Mouse (Mus musculus) lung, adult 2 months (tissue): ENCODE data around the gene Tmem60.

ENCODE experiments used
- CTCF ChIP-seq: fragments of 200-500 bp; IDR thresholded peaks from 2 replicates; pipeline ENCODE4 v1.5.1; 2011; ENCODE audit warnings: mild to moderate bottlenecking, low read length, control low read depth; ENCODE audit not compliant: insufficient read depth
- POLR2A ChIP-seq: fragments of 200-500 bp; IDR thresholded peaks from 2 replicates; pipeline ENCODE4 v1.6.1; 2011; ENCODE audit warnings: low read depth, mild to moderate bottlenecking, control low read depth, low read length, borderline replicate concordance; ENCODE audit errors: extremely low read depth

DNA sequence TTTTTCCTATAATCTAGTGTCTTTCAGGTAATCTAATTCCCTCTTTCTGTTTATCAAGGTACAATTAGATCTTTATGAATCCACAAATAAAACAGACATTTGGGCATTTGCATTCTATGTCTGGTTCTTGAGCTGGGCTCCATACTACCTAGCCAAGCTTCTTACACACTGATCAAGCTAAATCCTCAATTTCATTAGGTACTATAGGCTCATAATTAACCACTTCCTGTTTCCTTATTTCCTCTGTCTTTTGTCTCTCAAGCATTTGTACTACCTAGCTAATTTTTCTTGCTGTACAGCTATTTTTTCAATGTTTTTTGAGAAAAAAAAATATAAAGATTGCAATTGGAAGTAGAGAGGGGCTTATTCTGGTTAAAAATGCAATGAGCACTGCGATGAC lies 44.9 kb upstream of the Tmem60 start:
- TF ChIP-seq CTCF (no peak), POLR2A (no peak)
